Mouse (Mus musculus) retina, embryonic 14.5 days (tissue): ENCODE measurements around the gene Wap.

ENCODE experiments used
- DNase-seq: peaks from one replicate; pipeline ENCODE4 v3.0.0-alpha.2; 2015; ENCODE audit warnings: low spot score

The Wap gene

GRCm38 (mm10) chr11:6627731-6628130, 10.7 kb downstream of the Wap start:
- DNase-seq: no peak

- DNase-seq: no peak
Observed at GRCm38 (mm10) chr11:6626388-6626772, 12.1 kb downstream of the Wap start.

DNA sequence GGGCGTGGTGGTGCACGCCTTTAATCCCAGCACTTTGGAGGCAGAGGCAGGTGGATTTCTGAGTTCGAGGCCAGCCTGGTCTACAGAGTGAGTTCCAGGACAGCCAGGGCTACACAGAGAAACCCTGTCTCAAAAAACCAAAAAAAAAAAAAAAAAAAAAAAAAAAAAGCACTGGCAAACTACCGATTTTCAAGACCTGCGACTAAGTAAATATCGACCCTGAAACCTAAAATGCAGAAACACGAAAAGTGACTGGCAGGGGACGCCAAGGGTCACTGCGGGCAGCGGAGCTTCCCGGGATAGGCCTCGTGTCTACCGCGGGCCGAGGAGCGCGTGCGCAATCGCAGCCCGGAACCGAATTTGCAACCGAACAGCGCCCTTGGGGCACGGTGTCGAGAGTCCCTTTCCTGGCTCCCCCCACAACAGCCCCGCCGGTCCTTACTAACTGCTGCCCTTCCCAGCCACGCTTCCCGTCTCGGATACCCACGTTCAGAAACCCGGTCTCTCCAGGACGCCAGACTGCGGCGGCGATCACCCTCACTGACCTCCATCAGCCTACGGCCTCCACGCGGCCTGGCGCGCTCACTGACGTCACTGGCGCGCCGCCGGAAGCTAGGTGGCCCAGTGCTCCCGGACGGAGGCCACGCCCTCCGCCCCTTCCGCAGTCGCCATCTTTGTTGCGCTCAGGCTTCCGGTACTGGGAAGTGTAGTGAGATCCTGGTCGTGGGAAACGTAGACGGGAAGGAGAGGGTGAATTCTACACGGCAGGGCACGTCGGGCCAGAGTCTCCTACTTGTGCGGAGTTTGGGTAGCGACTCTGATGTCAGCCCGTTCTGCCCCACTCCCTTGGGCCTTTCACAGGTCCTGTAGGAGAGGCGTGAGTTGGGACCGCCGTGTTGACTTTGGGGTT, 12.7 kb downstream of the Wap start, which contains the start of gene Tbrg4:
TSS of gene Tbrg4 (minus strand) at position 590 of the 910 bp plus-strand sequence.
- DNase-seq: peak; percentile 97

DNA sequence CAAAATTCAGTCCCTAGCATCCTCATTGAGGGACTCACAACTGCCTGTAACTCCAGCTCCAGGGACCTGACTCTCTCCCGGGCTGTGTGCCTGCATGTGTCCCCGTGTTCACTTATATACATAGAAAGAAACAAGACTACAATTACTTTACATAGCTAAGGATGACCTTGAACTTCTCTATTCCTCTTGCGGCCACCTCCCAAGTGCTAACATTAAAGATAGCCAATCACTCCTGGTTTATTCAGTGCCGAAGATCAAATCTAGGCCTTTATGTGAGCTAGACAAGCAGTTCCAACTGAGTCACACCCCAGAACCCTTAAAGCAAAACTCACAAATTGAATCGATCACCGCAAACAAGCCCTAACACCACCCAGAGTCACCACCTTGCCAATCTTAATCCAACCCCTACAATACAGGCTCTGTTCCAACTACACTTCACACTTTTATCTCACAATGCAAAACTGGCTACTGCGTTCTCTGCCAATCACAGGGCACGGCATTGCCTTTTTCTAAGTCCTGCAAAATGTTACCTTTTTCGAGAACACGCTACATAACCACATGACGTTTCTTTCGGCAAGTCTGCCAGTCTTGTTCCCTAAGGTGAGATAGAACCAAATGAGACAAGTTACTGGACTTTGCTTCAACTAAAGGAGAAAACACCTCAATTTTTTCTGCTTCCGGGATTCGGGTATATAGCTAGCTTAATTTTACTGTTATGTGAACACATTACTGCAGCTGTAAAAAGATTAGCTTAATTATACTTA, 13.6 kb downstream of the Wap start:
- DNase-seq: no peak

DNA sequence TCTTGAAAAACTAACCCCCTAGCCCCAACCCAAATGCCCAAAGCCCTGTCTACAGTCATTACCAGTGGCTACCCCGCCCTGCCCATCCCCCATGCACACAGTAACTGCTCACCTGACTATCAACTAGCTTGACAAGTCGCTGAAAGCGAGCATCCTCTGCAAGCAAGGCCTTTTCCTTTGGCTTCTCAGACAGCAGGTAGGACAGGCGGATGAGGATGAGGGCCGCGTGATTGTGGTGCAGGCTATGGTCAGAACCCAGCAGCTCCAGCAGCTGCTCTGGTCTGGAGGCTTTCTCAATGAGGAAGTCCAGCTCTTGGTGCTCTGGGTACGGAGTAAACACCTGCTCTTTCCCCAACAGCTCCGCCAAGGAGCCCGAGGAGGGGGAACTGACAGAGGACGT, 14.7 kb downstream of the Wap start:
- no peak for DNase-seq

DNA sequence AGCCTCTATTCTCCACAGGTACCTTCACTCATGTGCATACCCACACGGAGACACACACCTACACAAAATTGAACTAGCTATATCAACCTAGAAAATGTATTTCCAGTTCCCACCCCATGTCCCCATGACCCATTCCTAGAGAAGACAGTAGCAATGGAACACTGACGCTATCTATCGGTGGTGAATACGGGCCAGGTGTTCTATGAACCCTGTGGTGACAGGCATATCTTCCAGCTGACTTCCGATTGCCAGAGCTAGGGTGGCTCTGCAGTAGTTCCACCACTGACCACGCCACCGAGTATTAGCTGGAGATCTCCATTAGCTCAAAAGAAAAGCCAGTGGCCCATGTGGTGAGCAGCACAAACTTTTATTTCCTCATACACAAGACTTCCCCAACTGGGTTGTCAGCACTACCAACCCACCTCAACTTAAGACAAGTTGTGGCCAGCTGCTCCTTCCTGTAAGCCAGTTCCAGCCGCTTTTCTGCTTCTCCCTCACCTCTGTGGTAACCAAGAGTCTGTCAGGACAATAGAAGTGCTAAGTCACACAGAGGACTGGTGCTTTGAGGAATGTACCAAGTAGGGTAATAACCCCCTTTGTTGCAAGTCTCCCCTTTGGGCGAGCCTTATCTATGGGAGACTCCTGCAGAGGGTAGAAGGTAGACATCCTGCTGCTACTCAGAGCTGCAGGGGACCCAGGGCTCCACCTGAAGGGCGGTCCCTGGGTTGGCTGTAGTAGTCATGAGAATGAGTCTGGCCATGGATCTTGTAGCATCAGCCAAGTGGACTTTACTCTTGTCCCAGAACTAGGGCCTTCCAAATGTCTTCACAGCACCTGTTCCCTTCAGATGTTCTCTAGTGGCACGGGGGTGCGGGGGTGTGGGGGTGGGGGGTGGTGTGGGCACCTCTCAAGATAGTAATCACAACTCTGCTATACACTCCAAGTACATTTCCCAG, 22.9 kb downstream of the Wap start:
- no peak for DNase-seq

DNA sequence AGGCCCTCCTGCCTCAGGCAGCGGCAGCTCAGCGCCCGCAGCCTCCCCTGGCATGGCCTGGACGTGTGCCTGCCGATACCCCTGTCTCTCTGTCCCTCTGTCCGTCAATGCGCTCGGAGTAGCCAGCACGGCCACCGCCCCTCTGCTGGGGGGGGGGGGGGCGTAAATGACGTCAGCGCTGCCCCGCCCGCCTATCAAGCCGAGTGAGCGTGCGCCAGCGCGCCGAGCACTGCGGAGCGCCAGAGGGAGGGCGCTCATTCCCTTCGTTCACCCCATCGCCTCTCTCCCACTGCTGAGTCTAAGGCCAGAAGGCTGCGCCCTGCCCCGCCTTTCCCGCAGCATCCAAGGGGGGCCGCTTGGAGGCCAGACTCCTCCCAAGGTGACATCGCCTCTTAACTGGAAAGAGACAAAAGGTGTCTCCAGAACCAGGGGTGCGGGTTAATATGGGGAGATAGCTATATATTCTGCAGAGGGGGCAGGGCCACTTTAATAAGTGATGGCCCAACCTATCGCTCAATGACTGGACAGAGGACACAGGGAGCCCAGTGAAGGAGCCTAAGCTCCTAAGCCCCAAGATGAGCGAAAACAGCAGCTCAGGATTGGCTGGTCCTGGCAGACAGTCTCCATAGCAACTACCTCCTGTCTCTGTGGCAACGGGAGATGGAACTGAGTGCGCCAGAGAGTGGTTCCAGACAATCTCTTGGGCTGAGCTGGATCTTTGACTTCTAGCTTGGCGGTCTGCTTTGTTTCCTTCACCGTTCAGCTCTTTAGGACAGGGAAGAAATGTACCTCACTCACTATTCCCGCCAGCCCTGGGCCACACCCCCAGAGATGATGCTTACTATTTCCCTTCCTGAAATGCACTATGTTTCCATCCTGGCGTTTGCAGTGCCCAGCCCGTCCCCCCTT, 32.7 kb downstream of the Wap start, which contains the start of gene Nacad:
TSS of gene Nacad (minus strand) at position 563 of the 909 bp plus-strand sequence.
- peak; percentile 81 for DNase-seq

- DNase-seq: peak; percentile 39
Observed at GRCm38 (mm10) chr11:6605021-6605481, 33.4 kb downstream of the Wap start.

DNA sequence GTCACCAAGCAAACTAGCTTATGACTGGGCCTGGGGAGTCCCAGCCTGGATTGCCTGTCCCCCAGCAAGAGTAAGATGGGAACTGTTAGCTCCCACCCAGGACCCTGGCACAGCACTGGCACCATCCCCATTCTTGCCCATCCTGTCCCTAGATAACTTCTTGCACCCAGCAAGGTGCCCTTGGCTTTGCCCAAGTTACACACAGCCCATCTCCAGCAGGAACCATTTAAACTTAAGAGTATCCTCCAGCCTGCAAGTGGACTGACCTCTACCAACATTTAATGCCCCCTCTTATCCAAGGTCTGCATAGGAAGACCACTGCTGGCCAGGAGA, 33.9 kb downstream of the Wap start:
- no peak for DNase-seq

DNA sequence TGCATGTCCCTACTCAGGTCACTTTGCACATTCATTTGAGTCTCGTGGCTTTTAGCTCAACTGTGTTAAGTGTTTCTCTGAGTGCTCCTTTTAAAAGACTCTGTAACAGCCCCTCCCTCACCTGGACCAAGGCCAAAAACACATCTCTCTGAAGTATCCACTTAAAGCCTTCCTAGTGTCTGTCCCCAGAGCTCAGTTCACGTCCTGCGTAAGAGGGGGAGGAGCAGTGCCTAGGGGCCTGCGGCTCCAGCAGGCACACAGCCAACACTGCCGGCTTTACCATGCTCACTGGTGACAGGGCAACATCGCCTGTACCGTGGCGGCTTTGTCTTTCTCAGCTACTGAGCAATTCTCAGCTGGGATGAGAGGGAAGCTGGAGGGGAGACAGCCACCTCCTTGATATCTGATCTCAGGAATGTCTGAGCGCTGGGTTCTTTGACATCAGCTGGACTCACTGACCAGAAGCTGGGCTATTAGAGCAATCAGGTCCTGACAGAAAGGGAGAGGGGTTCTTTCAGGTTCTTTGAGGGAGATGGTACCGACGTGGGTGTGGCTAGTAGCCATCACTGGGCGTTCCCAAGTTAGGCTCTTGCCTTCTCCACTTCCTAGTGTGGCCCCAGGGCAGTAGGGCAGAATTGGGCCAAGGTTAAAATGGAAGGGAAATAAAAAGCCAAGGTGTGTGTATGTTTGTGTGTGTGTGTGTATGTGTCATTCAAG, 34.4 kb downstream of the Wap start:
- DNase-seq: peak; percentile 42

- no peak for DNase-seq
Observed at GRCm38 (mm10) chr11:6603224-6603623, 35.2 kb downstream of the Wap start.

GRCm38 (mm10) chr11:6602662-6603061, 35.8 kb downstream of the Wap start:
- DNase-seq: no peak

GRCm38 (mm10) chr11:6601649-6602480, 36.6 kb downstream of the Wap start:
- no peak for DNase-seq

DNA sequence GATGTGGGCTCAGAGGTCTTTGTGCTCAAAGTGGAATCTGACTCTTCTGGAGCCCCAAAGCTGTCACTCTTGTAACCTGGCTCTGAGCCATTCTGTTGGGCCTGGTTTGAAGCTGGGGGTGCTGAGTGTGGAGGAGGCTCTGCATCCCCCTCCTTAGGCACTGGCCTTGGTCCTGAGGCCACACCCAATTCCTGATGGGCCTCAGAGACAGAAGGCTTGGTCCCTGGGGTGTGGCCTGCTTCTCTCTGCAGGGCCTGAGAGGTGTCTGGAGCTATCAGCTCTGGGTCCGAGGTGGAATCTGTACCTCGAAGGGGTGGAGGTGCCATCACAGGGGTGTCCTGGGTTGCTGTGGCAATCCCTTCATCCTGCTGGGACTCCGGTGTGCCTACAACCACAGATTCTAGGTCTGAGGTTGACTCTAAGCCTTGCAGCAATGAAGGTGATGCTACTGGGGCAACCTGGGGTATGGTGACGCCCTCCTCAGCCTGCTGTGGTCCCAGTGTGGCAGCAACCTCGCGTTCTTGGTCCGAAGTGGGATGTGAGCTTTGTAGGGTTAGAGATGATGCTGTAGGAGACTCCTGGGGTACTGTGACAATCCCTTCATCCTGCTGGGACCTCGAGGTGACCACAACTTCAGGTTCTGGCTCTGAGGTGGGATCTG, 38.0 kb downstream of the Wap start:
- DNase-seq: no peak

DNA sequence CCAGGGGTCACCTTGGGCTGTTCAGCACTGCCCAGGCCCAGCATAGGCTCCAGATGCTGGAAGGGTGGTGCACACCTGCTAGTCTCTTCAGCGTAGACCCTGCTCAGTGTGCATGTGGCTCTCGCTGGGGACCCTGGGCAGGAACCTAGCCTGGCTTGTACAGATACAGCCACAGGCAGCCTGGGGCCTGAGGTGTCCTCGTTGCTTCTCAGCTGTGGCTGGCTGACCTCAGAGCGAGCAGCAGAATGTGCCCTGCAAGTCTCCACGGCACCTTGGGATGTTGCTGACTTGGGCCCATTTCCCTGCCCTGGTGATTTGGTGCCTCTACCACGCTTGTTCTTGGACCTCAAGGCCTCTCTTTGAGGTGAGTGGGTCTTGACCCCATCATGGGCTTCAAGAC, 38.6 kb downstream of the Wap start:
- no peak for DNase-seq

GRCm38 (mm10) chr11:6599011-6599681, 39.3 kb downstream of the Wap start:
- DNase-seq: peak; percentile 67

- DNase-seq: no peak
Observed at GRCm38 (mm10) chr11:6598191-6598889, 40.1 kb downstream of the Wap start.
